Mouse (Mus musculus) brain, adult 2 months (tissue): ENCODE measurements around the gene Mrrf.

Source experiments
- DNase-seq: peaks from one replicate; pipeline ENCODE4 v3.0.0; 2011; ENCODE audit warnings: low read depth, low spot score

Mrrf gene

GRCm38 (mm10) chr2:36136300-36136941 lies at the start of gene Mrrf, which contains the start of gene Rbm18:
TSS of gene Mrrf (plus strand) at chr2:36136389.
TSS of gene Rbm18 (minus strand) at chr2:36136773.
- peak; percentile 92 for DNase-seq

- DNase-seq, result no peak
Measured at GRCm38 (mm10) chr2:36089190-36089589, 47.0 kb upstream of the Mrrf start.

- no peak for DNase-seq
Measured at GRCm38 (mm10) chr2:36090853-36091741, 45.1 kb upstream of the Mrrf start.

- no peak for DNase-seq
Measured at GRCm38 (mm10) chr2:36092748-36093147, 43.4 kb upstream of the Mrrf start.

- DNase-seq, result no peak
Measured at GRCm38 (mm10) chr2:36093301-36093700, 42.9 kb upstream of the Mrrf start.

- no peak for DNase-seq
Measured at GRCm38 (mm10) chr2:36093914-36094475, 42.2 kb upstream of the Mrrf start.

- no peak for DNase-seq
Measured at GRCm38 (mm10) chr2:36097129-36097815, 38.9 kb upstream of the Mrrf start.

GRCm38 (mm10) chr2:36098021-36098420 lies 38.2 kb upstream of the Mrrf start:
- no peak for DNase-seq

GRCm38 (mm10) chr2:36099739-36100138 lies 36.5 kb upstream of the Mrrf start:
- DNase-seq, result no peak

- DNase-seq, result no peak
Measured at GRCm38 (mm10) chr2:36101866-36102558, 34.2 kb upstream of the Mrrf start.

- peak; percentile 15 for DNase-seq
Measured at GRCm38 (mm10) chr2:36102559-36102946, 33.6 kb upstream of the Mrrf start.

- DNase-seq, result peak; percentile 10
Measured at GRCm38 (mm10) chr2:36103069-36103554, 33.1 kb upstream of the Mrrf start.

GRCm38 (mm10) chr2:36103555-36104367 lies 32.4 kb upstream of the Mrrf start:
- DNase-seq, result no peak

- no peak for DNase-seq
Measured at GRCm38 (mm10) chr2:36104436-36104955, 31.7 kb upstream of the Mrrf start.

- peak; percentile 29 for DNase-seq
Measured at GRCm38 (mm10) chr2:36104956-36105741, 31.0 kb upstream of the Mrrf start, which contains the start of gene Lhx6. TSS of gene Lhx6 (minus strand) at chr2:36105408.

GRCm38 (mm10) chr2:36108615-36109014 lies 27.6 kb upstream of the Mrrf start:
- no peak for DNase-seq

- DNase-seq, result no peak
Measured at GRCm38 (mm10) chr2:36112632-36113031, 23.6 kb upstream of the Mrrf start.

GRCm38 (mm10) chr2:36126795-36127429 lies 9.3 kb upstream of the Mrrf start:
- no peak for DNase-seq

- DNase-seq, result no peak
Measured at GRCm38 (mm10) chr2:36127973-36128372, 8.2 kb upstream of the Mrrf start.
